Mouse (Mus musculus): ENCODE measurements around the gene Jak2.

Jak2 gene

DNA sequence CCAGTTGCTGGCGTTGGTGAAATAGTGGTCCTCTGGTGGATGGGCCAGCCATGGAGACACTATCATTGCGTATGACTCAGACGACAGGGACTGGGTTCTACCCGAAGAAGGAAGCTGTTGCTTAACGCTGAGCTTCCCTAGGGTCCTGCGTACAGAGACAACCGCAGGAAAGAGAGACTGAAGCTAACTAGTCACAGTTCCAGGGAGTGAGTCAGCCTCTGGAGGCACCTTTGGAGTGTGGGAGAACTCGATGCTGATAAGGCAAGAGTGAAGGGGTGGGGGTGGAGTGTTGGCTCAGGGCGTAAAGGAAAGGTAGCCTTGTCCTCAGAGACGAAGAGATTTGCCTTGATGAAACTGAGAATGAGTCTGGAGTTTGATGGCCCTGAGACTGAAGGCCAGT lies 10.0 kb upstream of the Jak2 start:
- ChIA-PET CTCF (no interaction called here), POLR2A (interaction anchor here in 2 of 4 experiments (0.6 to 1.4 kb wide), 5 partner anchors 9 to 627 kb away, joined by 3 to 5 read pairs (median 4); partner anchors contain the start of genes Ak3 (in 1 of the 2) and Rcl1 (in 1 of the 2))

DNA sequence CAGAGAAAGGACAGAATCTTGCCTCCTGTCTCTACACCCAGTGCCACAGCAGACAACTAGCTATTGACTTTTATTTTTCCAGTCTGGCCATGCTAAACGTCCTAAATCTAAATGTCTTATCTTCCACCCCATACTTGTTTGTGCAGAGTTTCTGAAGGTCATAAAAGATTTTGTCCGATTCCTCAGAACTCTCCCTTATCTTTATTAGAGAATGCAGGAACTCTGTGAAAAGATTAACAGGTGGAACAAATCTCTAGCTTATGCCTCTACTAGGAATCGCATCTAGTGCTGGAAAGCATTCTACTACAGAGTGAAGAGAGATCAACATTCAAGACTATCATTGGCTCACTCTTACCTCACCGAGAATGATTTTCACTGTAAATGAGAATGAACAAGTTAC lies 1.7 kb upstream of the Jak2 start:
- CTCF ChIA-PET: interaction anchor here in 2 of 4 experiments (0.6 to 1.6 kb wide), 2 partner anchors 105 to 251 kb away, joined by 3 to 5 read pairs; no protein-coding TSS in a partner anchor
- POLR2A ChIA-PET: interaction anchor here in 2 of 4 experiments (0.6 to 1.4 kb wide), 5 partner anchors 8 to 407 kb away, joined by 3 to 5 read pairs (median 4); partner anchors contain the start of gene Rcl1 (in 1 of the 2)

DNA sequence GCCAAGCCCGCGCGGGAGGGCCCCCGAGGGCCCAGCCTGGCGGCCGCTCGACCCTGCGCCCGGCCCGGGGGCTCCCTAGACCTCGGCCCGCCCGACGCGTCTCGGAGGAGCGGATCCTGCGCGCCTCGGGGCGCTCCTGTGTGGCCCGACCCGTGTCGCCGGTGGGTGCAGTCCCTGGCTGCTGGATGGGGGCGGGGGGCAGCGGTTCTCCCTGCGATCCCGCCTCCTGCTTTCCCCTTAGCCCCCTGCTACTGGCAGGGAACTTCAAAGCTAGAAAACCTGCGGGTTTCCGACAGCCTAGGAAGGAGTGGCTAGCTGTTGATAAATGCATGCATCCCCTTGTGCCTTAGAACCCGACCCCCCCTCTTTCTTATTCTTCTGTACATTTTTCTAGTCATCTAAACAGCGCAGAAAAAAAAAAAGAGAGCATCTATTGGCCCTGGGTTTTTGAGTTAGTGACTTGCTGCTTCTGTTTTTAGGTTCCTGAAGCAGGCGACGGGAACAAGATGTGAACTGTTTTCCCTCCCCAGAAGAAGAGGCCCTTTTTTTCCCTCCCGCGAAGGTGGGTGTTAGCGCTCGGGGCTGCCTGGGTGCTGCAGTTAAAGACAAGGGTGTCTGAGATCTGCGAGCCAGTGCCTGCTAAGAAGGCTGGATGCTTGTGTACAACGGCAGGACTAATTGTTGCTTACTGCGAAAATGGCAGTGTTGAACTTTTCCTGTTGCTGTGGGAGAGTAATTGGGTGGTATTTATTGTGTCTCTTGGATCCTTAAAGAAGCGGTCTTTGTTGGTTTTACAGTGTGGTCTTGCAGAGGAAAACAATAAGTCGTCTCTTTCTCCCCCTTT lies 552 bp downstream of the Jak2 start:
- CTCF ChIA-PET: interaction anchor here (0.5 to 2.1 kb wide), 14 partner anchors 11 to 249 kb away, joined by 3 to 9 read pairs (median 4); no protein-coding TSS in a partner anchor
- POLR2A ChIA-PET: interaction anchor here (0.6 to 1.9 kb wide), 21 partner anchors 9 to 451 kb away, joined by 3 to 10 read pairs (median 4); partner anchors contain the start of genes Rcl1 (in 2 of the 4) and Ak3 (in 1 of the 4)

DNA sequence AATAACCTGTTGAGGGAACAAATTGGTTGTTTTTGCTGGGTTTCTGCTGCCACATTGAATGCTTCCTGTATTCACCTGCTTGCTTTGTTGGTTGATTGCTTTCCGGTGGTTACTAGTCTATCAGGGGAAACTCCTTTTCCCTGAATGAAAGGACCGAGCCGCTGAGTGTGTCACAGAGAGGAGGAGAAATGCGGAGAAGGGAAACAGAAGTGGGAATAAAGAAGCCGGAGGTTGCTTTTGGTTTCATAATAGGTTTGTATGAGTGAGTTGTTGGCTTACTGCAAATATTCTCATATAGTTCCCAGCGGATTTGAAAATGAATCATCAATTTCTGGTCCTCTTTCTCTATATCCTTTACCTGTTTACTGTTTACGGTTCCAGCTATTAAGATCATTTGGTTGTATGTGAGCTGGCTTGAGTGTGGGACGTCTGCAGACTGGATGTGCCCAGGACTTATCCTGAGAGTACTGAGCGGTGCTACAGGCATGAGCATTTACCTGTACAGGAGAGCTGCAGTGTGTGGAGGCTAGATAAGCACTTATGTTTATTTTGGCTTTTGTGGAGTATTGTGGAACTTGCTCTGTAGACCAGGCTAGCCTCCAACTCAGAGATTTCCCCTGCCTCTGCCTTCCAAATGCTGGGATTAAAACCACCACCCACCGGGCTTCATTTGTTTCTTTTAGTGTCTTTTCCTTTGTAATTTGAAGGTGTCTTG lies 1.4 kb downstream of the Jak2 start:
- ChIA-PET POLR2A (interaction anchor here (0.5 to 1.7 kb wide), 7 partner anchors 11 to 875 kb away, joined by 3 to 5 read pairs (median 3); no protein-coding TSS in a partner anchor), CTCF (interaction anchor here in 2 of 4 experiments (0.9 to 2.1 kb wide), 9 partner anchors 11 to 248 kb away, joined by 3 to 11 read pairs (median 4); no protein-coding TSS in a partner anchor)

DNA sequence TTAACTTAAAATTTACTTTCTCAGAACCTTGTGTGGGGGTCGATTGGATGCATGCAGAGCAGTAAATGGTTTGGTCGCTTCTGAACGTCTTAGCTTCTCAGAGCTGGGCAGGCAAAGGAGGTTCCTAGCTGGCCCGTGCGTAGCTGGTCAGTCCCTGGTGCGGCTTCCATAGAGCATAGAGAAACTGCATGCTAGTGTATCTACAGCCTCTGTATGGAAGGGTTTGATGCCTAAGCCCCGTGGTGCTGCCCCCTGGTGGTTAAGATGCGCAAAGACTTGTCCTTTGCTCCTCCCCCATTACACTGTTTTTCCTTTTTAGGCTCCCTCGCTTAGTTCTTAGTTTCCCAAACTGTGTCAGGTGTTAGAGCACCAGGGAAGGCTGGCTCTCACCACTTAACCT lies 2.1 kb downstream of the Jak2 start:
- POLR2A ChIA-PET: interaction anchor here (0.5 to 1.2 kb wide), 7 partner anchors 10 to 874 kb away, joined by 3 read pairs; no protein-coding TSS in a partner anchor

DNA sequence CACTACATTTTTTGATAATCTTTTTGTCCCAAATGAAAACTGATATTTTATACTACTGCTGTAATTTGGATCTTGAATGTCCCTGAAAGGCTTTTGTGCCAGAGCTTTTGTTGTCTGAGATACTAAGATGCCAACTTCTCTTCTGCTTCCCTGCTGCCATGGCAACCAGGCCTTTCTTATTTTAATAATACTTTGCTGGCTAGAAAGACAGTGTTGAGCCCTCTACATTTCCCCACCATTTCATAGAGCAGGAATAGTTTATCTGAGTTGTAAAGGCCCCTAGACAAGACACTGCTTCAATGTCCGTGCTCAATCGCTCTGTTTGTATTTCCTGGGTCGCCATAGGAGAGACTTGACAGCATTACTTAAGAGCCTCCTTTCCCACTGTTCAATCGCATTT lies 3.0 kb downstream of the Jak2 start:
- ChIA-PET CTCF (interaction anchor here (0.5 to 2.0 kb wide), 8 partner anchors 11 to 191 kb away, joined by 3 to 11 read pairs (median 7); no protein-coding TSS in a partner anchor), POLR2A (interaction anchor here in 2 of 4 experiments (0.8 to 1.2 kb wide), 3 partner anchors 69 to 191 kb away, joined by 3 read pairs; no protein-coding TSS in a partner anchor)

More for the DNA sequence above, 2.1 kb downstream of the Jak2 start:
- CTCF ChIA-PET: interaction anchor here in 3 of 4 experiments (0.6 to 2.0 kb wide), 12 partner anchors 10 to 248 kb away, joined by 3 to 11 read pairs (median 4); no protein-coding TSS in a partner anchor

DNA sequence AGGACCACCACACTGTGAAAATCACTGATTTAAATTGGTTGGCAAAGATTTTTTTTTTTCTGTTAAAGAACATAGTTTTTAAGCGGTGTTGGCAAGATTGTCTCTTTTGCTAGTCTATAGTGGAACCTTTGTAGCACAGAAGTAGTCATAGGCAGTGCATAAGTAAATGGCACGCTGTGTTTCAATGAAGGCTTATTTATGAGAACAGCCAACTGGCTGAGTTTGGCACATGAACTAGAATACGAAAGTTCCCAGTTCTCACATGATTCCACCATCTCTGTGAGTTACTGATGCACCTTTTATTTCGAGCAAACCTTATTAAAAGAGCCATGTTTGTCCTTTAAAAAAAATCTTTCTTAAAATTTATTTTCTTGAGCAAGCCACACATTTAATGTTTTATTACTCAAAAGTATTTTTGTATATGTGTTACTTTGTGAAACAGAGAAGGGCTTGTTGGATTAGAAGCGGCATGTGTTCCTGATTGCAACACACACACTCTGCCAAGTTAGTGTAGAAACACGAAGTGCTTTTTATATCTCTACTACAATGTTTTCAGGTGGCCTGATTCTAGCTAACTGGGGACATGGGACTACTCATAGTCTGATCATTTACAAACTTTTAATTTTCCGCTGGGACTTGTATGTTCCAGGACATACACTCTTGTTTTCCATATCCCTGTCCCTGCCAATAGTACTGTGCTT lies 3.8 kb downstream of the Jak2 start:
- ChIA-PET POLR2A (no interaction called here), CTCF (interaction anchor here in 1 of 4 experiments (0.6 to 1.4 kb wide), 4 partner anchors 31 to 490 kb away, joined by 3 to 7 read pairs (median 3); no protein-coding TSS in a partner anchor)

DNA sequence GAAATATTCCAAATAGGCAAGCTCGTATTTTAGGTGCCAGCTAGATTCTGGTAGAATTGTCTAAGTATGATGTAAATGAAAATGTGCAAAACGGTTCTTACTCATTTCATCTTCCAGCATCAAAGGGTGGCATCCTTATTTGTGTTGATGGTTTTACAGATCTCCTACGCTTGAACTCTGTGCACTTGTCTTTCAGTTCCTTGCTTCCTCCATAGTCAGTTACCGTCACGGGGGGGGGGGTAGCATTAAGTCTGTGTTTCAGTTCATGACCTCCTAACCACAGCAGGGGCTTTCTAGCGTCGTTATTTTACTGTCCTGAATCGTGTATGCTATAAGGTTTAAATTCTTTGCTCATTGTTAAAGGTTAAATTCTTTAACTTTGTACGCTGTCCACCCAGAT lies 10.0 kb downstream of the Jak2 start:
- ChIA-PET POLR2A (interaction anchor here in 2 of 4 experiments (0.6 to 1.0 kb wide), 2 partner anchors 195 to 209 kb away, joined by 4 to 5 read pairs; no protein-coding TSS in a partner anchor), CTCF (no interaction called here)

DNA sequence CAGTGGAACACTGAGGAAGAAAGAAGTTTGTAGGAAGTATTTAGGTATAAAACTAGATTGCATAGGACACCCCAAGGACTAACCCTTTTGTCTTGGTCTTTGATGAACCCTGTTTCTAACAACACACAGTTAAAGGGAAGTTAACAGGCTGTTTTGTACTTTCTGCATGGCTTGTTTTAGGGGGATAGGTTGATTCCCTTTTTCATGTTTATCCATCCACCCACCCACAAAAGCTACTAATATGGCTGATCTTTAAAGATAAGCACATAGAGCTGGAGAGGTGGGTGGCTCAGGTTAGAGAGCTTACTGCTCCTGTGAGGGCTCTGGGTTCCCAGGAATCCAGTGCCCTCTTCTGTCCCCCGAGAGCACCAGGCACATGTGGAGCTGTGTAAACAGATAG lies 11.9 kb downstream of the Jak2 start:
- ChIA-PET POLR2A (interaction anchor here in 3 of 4 experiments (0.6 to 1.4 kb wide), 5 partner anchors 9 to 251 kb away, joined by 3 read pairs; no protein-coding TSS in a partner anchor), CTCF (interaction anchor here in 2 of 4 experiments (0.9 to 1.5 kb wide), 3 partner anchors 10 to 92 kb away, joined by 3 to 5 read pairs (median 3); partner anchors contain the start of gene Jak2 (in 1 of the 2))

DNA sequence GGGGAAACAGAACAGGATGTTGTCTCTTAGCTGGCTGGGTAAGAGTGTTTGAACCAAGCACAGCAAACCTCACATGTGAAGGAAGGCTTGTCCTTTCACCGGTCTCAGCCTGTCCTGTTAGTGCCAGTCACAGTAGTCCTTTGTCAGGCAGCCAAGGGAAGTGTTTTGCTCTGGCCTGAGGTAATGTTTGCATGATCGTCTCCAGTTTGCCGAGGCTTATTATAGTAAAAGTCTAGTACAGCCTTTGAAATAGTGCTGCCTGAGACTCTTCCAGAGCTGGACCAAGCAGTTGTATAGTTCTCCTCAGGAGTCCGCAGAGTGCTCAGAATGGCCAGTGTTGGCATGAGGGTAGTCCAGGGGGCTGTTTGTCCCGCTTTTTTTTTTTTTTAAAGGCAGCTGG lies 13.9 kb downstream of the Jak2 start:
- ChIA-PET CTCF (interaction anchor here in 3 of 4 experiments (0.5 to 1.0 kb wide), 4 partner anchors 11 to 236 kb away, joined by 3 to 7 read pairs (median 3); no protein-coding TSS in a partner anchor), POLR2A (interaction anchor here in 3 of 4 experiments (0.6 to 1.2 kb wide), 6 partner anchors 13 to 383 kb away, joined by 3 to 5 read pairs (median 3); partner anchors contain the start of genes Jak2 (in 2 of the 3) and Ermp1 (in 1 of the 3))

DNA sequence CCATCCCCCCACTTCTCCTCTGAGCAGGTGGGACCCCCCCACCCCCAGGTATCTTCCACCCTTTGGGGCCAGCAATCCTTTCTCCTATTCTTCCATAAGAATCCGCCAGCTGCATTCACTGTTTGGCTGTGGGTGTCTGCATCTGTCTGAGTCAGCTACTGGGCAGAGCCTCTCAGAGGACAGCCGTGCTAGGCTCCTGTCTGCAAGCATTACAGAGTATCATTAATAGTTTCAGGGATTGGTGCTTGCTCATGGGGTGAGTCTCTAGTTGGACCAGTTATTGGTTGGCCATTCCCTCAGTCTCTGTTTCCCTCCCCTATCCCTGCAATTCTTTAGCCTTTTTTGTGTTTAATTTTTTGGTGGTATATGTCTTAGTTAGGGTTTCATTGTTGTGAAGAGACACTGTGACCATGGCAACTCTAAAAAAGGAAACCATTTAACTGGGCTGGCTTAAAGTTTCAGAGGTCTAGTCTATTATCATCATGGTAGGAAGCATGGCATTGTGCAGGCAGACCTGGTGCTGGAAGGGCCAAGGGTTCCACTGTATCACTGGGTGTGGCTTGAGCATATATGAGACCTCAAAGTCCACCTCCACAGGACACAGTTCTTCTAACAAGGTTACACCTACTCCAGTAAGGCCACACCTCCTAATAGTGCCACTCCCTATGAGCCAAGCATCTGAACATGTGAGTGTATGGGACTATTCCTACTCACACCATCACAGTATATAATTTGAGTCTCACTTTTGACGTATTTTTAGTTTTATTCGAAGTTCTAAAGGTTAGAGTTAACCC lies 15.6 kb downstream of the Jak2 start:
- POLR2A ChIA-PET: interaction anchor here in 1 of 4 experiments (0.6 to 1.6 kb wide), 3 partner anchors 10 to 215 kb away, joined by 3 to 4 read pairs (median 3); no protein-coding TSS in a partner anchor
- CTCF ChIA-PET: interaction anchor here in 1 of 4 experiments (0.5 to 0.6 kb wide), 3 partner anchors 219 to 593 kb away, joined by 3 to 10 read pairs (median 3); no protein-coding TSS in a partner anchor

DNA sequence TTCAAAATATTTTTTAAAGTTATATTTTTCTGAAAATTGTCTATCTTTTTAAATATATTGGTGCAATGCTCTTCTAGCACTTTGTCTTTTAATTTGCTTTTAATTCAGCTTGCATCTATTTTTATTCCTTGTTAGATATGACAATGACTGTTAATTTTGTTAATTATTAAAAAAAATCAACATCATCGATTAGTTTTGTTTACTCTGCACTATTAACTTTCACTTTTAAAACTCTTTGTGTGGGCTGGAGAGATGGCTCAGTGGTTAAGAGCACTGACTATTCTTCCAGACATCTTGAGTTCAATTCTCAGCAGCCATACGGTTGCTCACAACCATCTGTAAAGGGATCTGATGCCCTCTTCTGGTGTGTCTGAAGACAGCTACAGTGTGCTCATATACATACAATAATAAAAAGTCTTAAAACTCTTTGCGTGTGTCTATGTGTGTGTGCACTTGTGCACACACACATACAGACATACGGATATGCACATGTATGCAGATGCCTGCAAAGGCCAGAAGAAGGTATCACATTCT lies 17.2 kb downstream of the Jak2 start:
- ChIA-PET CTCF (interaction anchor here in 1 of 4 experiments (1.2 kb wide), 1 partner anchor 232 kb away, joined by 3 read pairs; no protein-coding TSS in a partner anchor), POLR2A (interaction anchor here in 1 of 4 experiments (1.6 kb wide), 1 partner anchor 9 kb away, joined by 3 read pairs; no protein-coding TSS in a partner anchor)

DNA sequence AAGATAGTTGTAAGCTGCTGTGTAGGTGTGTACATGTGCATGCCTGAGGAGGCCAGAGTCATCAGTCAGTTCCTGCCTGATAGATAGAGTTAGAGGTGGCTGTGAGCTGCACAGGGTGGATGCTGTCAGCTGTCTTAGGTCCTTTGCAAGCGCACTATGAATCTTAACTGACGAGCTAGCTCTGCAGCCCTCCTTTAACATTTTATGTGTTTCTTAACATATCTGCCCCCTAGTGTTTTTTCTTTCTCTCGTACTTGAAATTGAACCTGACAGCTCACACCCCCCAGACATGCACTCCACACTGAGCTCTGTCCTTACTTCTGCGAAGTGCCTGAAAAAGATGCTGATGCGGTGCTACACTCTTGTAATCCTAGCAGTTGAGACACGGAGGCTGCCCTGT lies 18.6 kb downstream of the Jak2 start:
- POLR2A ChIA-PET: interaction anchor here in 3 of 4 experiments (0.6 to 1.9 kb wide), 6 partner anchors 15 to 206 kb away, joined by 3 to 7 read pairs (median 5); partner anchors contain the start of gene Jak2 (in 1 of the 3)
- CTCF ChIA-PET: interaction anchor here in 3 of 4 experiments (0.9 to 3.7 kb wide), 6 partner anchors 15 to 206 kb away, joined by 3 to 18 read pairs (median 5); partner anchors contain the start of gene Jak2 (in 1 of the 3)

DNA sequence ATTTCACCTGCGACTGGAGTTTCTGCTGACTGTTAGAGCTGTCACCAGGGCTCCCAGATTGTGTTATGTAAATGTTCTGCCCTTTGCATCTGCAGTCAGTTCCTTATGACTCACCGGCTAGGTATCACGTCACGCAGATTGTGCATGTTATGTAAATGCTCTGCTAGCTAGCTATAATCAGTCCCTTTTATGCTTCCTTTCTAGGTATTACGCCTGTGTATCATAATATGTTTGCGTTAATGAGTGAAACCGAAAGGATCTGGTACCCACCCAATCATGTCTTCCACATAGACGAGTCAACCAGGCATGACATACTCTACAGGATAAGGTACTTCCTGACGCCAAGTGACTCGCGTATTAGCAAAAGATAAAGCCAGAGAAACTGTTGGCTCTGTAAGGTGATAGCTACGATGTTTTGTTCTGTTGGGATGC lies 19.5 kb downstream of the Jak2 start:
- ChIA-PET CTCF (interaction anchor here in 3 of 4 experiments (0.9 to 3.7 kb wide), 8 partner anchors 14 to 230 kb away, joined by 3 to 18 read pairs (median 5); no protein-coding TSS in a partner anchor), POLR2A (interaction anchor here in 3 of 4 experiments (0.6 to 2.2 kb wide), 12 partner anchors 8 to 264 kb away, joined by 3 to 7 read pairs (median 4); partner anchors contain the start of genes Jak2 (in 2 of the 3) and Rcl1 (in 1 of the 3))

DNA sequence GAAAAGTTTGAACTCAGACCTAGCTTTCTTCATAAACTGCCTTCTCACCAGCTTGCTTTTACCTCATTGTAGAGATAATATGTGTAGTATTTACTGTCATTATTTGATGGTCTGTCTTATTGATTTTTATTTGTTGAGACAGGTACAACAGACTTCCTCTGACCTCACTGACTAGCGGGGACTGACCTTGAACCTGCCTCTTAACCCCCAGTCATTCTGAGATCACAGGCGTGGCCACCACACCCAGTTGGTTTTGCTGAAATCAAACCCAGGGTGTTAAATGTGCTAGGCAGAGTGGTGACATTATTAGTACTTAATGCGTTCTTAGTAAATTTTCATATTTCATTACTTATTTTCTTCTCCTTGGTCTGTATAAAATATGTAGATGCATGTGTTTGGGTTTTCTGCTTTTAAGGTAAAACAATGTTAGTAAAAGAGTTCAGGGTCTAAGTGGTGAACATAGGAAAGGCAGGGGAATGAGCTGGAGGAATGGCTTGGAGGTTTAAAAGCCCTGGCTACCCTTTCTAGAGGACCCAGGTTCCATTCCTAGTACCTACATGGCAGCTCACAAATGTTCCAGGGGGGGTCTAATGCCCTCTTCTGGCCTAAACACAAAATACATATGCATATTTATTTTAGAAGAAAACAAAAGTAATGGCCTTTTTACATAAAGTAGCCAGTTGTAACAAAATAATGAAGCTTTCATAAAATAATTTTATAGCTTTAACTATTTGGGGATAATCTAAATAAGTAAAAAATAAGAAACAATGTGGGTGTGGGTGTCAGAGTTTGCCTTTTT lies 20.6 kb downstream of the Jak2 start:
- ChIA-PET POLR2A (interaction anchor here in 3 of 4 experiments (0.6 to 2.2 kb wide), 7 partner anchors 8 to 524 kb away, joined by 3 to 7 read pairs (median 4); partner anchors contain the start of genes Jak2 (in 1 of the 3) and Rcl1 (in 1 of the 3)), CTCF (interaction anchor here in 3 of 4 experiments (0.6 to 3.7 kb wide), 7 partner anchors 13 to 1086 kb away, joined by 3 to 18 read pairs (median 4); no protein-coding TSS in a partner anchor)

Data from embryonic stem cell, embryonic (primary cell).